Mouse (Mus musculus): ENCODE measurements around the gene Midn. TPM values are rescaled to one million over a fixed set of nuclear protein-coding genes. Genes with fewer than 3 reads are reported as not detected.

The Midn gene
- polyA plus RNA-seq, 1 experiment from 2014 or later, result 39.8 TPM

DNA sequence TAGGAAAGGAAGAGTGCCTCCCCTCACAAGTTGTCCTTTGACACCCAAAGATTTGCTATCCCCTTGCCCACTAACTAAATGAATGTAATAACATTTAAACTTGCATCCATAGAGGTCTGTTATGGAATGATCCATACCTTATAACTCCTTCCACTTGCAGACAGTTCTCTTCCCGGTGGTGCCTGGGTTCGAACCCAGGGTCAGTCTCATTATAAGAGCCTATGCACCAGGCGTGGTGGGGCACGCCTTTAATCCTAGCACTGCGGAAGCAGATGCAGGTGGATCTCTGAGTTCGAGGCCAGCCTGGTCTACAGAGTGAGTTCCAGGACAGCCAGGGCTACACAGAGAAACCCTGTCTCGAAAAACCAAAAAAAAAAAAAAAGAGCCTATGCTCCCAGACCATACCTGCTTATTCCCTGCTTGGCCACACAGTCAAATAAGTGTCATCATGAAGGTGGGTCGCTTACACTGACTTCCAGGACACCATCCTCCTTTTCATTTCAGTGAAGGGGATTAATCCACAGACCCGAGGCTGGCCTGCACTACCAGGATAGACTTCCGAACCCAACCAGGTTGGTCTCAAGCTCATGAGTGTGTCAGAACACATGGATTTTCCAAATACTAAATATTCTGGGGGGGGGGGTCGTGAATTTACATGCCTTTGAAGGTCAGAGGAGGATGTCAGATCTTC, 8.0 kb upstream of the Midn start:
- ATAC-seq (ENCODE audit: low read depth), result no peak
- Histone ChIP-seq H3K36me3 (ENCODE audit: control insufficient read depth, insufficient read depth, low read length) (peaks cover 22% of the 10 kb centered on the region; the same call in 1 of the 2 replicates), H3K27ac (ENCODE audit: low read depth, low read length) (peak overlapping the region; percentile 84), H3K4me2 (ENCODE audit: low read depth, low read length) (peak overlapping the region; percentile 84; the same call in 1 of the 2 replicates), H3K4me1 (ENCODE audit: control insufficient read depth, insufficient read depth, low read length) (peaks cover 26% of the 10 kb centered on the region), H3K9ac (replicated peaks; ENCODE audit: low read depth, low read length) (no peak overlapping the region), H3K9me3 (ENCODE audit: control insufficient read depth, low read length) (no peaks in the 10 kb centered on the region), H3K4me3 (ENCODE audit: low read depth, low read length) (no peak overlapping the region), H3K27me3 (ENCODE audit: control insufficient read depth, insufficient read depth, low read length) (no peaks in the 10 kb centered on the region)
- WGBS, result 79% methylated on average over 11 of the region's 11 CpGs

DNA sequence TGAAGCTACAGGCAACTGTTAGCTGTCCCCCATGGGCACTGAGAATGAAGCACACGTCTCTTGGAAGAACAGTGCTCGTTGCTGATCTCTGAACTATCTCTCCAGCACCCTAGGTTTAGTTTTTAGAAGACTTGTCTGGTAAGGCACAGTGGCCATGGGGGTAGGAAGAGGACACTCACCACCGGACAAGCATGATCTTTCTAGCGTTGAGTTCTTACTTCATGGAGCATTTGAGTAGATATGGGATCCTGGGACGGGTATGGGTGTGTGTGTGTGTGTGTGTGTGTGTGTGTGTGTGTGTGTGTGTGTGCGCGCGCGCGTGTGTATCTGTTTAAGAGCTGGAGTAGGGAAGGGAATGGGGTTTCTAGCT, 7.4 kb upstream of the Midn start, which contains the start of gene Cbarp:
Cbarp (minus strand) TSS at position 170 of the 370 bp plus-strand sequence.
- peaks cover 26% of the 10 kb centered on the region for H3K4me1 ChIP-seq (ENCODE audit: control insufficient read depth, insufficient read depth, low read length)
- no peaks in the 10 kb centered on the region for H3K27me3 ChIP-seq (ENCODE audit: control insufficient read depth, insufficient read depth, low read length)

DNA sequence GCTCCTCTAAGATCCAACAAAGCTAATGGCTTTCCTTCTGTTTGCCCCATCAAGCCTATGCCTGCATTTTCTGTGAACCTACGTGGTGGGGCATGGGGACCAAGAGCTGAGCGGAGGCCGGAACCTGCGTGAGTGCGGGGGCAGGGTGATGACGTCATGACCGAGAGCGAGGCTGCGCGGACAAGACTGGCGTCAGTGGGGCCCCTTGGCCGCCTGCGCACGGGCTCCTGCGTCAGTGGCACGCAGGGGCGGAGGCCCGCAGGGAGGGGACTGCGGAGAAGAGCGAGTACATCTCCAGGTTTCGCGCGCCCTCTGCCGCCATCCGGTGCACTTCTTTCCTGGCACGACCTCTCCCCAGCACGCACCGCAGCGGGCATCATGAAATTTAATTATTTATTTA, 6.8 kb upstream of the Midn start:
- Histone ChIP-seq H3K4me3 (ENCODE audit: low read depth, low read length) (peak overlapping the region; percentile 44), H3K4me1 (ENCODE audit: control insufficient read depth, insufficient read depth, low read length) (peaks cover 27% of the 10 kb centered on the region), H3K4me2 (ENCODE audit: low read depth, low read length) (peak overlapping the region; percentile 88), H3K27me3 (ENCODE audit: control insufficient read depth, insufficient read depth, low read length) (no peaks in the 10 kb centered on the region), H3K36me3 (ENCODE audit: control insufficient read depth, insufficient read depth, low read length) (peaks cover 31% of the 10 kb centered on the region; the same call in 1 of the 2 replicates), H3K9ac (replicated peaks; ENCODE audit: low read depth, low read length) (peak overlapping the region; percentile 46), H3K9me3 (ENCODE audit: control insufficient read depth, low read length) (no peaks in the 10 kb centered on the region), H3K27ac (ENCODE audit: low read depth, low read length) (peak overlapping the region; percentile 84)
- 0% methylated on average over 29 of the region's 29 CpGs for WGBS
- ATAC-seq (ENCODE audit: low read depth), result peak; percentile 62

More for the DNA sequence above, 7.4 kb upstream of the Midn start, which contains the start of gene Cbarp:
- Histone ChIP-seq H3K9me3 (ENCODE audit: control insufficient read depth, low read length) (no peaks in the 10 kb centered on the region), H3K27ac (ENCODE audit: low read depth, low read length) (peak within 1 kb of the TSS; percentile 94), H3K4me3 (ENCODE audit: low read depth, low read length) (peak within 1 kb of the TSS; percentile 44), H3K4me2 (ENCODE audit: low read depth, low read length) (peak within 1 kb of the TSS; percentile 88), H3K36me3 (ENCODE audit: control insufficient read depth, insufficient read depth, low read length) (peaks cover 26% of the 10 kb centered on the region; the same call in 1 of the 2 replicates), H3K9ac (replicated peaks; ENCODE audit: low read depth, low read length) (peak within 1 kb of the TSS; percentile 46)
- ATAC-seq (ENCODE audit: low read depth), result no peak
- WGBS, result 79% methylated on average over 10 of the region's 10 CpGs

DNA sequence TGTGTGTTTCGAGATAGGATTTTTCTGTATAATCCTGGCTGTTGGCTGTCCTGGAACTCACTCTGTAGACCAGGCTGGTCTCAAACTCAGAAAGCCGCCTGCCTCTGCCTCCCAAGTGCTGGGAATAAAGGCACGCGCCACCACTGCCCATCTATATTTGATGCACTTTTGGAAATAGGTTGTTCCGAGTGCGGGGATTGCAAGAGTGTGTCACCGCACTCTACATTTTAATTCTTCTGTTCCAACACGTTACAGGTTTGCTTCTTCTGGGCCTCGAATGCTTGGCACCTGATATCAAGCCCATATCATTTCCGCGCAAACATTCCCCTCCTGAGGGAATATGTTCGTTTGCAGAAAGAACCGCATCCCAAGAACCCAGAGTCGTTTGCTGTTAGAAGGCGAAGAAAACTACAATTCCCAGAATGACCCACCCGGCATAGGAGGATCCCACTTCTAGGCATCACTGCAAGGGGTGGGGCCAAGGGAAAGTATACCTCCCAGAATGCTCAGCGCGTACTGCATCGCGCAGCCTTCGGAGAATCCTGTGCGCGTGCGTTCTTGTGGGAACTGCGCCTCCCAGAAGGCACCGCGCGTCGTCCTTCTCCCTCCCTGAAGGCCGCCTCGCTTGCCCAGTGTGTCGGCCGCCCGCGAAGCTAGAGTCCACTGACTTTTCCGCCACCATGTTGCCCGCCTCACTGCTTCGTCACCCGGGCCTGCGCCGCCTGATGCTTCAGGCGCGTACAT, 6.1 kb upstream of the Midn start:
- ATAC-seq (ENCODE audit: low read depth), result peak; percentile 83
- under 1% methylated on average over 41 of the region's 43 CpGs for WGBS
- H3K27ac ChIP-seq (ENCODE audit: low read depth, low read length), result peak overlapping the region; percentile 84
- no peaks in the 10 kb centered on the region for H3K9me3 ChIP-seq (ENCODE audit: control insufficient read depth, low read length)
- H3K4me1 ChIP-seq (ENCODE audit: control insufficient read depth, insufficient read depth, low read length), result peaks cover 20% of the 10 kb centered on the region
- H3K27me3 ChIP-seq (ENCODE audit: control insufficient read depth, insufficient read depth, low read length), result no peaks in the 10 kb centered on the region
- peak overlapping the region; percentile 88 for H3K4me2 ChIP-seq (ENCODE audit: low read depth, low read length)
- peaks cover 29% of the 10 kb centered on the region; the same call in 1 of the 2 replicates for H3K36me3 ChIP-seq (ENCODE audit: control insufficient read depth, insufficient read depth, low read length)
- H3K9ac ChIP-seq (replicated peaks; ENCODE audit: low read depth, low read length), result peak overlapping the region; percentile 58
- peak overlapping the region; percentile 44 for H3K4me3 ChIP-seq (ENCODE audit: low read depth, low read length)

DNA sequence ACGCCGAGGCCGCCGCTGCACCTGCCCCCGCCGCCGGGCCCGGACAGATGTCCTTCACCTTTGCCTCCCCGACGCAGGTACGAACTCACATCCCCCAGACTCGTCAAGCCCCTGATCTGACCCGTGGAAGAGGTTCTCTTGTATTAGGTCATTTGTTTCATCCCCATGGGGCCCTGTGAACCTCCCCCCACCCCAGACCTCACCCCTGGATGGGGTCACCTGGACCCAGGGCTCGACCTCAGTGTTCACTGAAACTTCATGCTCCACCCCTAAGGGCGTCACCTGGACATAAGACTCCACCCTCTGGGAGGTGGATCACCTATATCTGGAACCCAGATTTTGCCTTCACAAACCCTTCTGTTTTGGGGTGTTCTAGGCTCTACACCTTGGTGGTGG, 5.5 kb upstream of the Midn start:
- Histone ChIP-seq H3K4me1 (ENCODE audit: control insufficient read depth, insufficient read depth, low read length) (peaks cover 20% of the 10 kb centered on the region), H3K9ac (replicated peaks; ENCODE audit: low read depth, low read length) (peak overlapping the region; percentile 58), H3K36me3 (ENCODE audit: control insufficient read depth, insufficient read depth, low read length) (peaks cover 29% of the 10 kb centered on the region; the same call in 1 of the 2 replicates), H3K27me3 (ENCODE audit: control insufficient read depth, insufficient read depth, low read length) (no peaks in the 10 kb centered on the region), H3K4me3 (ENCODE audit: low read depth, low read length) (peak overlapping the region; percentile 44), H3K4me2 (ENCODE audit: low read depth, low read length) (peak overlapping the region; percentile 88), H3K9me3 (ENCODE audit: control insufficient read depth, low read length) (no peaks in the 10 kb centered on the region), H3K27ac (ENCODE audit: low read depth, low read length) (peak overlapping the region; percentile 16)
- WGBS, result under 1% methylated on average over 15 of the region's 15 CpGs
- ATAC-seq (ENCODE audit: low read depth), result 0 out of 2 replicates have a peak, but pooled peaks have one; percentile 7

DNA sequence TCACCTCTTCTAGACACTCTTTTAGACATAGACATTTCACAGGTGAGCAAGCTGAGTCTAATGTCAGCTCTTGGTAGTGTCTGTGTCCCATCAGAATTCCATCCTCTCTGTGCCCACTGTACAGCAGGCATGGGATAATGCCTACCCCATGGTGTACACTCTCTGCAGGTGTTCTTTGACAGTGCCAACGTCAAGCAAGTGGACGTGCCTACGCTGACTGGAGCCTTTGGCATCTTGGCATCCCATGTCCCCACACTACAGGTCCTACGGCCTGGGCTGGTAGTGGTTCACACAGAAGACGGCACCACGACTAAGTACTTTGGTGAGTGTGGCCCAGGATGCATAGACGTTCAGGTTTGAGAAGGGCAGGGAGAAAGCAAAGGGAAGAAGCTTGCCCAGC, 4.4 kb upstream of the Midn start:
- H3K4me3 ChIP-seq (ENCODE audit: low read depth, low read length), result no peak overlapping the region; the same call in 1 of the 2 replicates
- ATAC-seq (ENCODE audit: low read depth), result no peak
- H3K27ac ChIP-seq (ENCODE audit: low read depth, low read length), result no peak overlapping the region
- H3K36me3 ChIP-seq (ENCODE audit: control insufficient read depth, insufficient read depth, low read length), result peaks cover 29% of the 10 kb centered on the region; the same call in 1 of the 2 replicates
- 94% methylated on average over 7 of the region's 7 CpGs for WGBS
- H3K4me2 ChIP-seq (ENCODE audit: low read depth, low read length), result no peak overlapping the region
- peaks cover 22% of the 10 kb centered on the region for H3K4me1 ChIP-seq (ENCODE audit: control insufficient read depth, insufficient read depth, low read length)
- H3K9me3 ChIP-seq (ENCODE audit: control insufficient read depth, low read length), result no peaks in the 10 kb centered on the region
- no peak overlapping the region for H3K9ac ChIP-seq (replicated peaks; ENCODE audit: low read depth, low read length)
- no peaks in the 10 kb centered on the region for H3K27me3 ChIP-seq (ENCODE audit: control insufficient read depth, insufficient read depth, low read length)

DNA sequence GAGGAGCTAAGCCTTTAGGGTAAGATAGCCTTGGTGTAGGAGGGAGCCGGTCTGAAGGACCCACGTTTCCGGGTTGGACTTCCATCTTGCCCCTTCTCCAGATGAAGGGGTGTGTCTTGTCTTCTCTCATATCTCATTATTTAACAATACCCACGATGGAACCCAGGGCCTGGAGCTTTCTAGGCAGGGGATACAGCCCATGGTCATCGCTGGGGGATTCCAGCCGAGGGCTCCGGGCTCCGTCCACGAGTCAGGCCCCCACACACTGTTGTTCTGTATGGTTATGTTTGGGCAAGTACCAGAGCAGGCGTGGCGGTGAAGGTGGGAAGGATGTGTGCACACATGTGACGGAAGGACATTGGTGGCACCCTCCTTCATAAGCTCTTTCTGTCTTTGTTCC, 3.9 kb upstream of the Midn start:
- ATAC-seq (ENCODE audit: low read depth), result no peak
- peaks cover 22% of the 10 kb centered on the region for H3K4me1 ChIP-seq (ENCODE audit: control insufficient read depth, insufficient read depth, low read length)
- H3K36me3 ChIP-seq (ENCODE audit: control insufficient read depth, insufficient read depth, low read length), result peaks cover 29% of the 10 kb centered on the region; the same call in 1 of the 2 replicates
- H3K27me3 ChIP-seq (ENCODE audit: control insufficient read depth, insufficient read depth, low read length), result no peaks in the 10 kb centered on the region
- no peak overlapping the region for H3K27ac ChIP-seq (ENCODE audit: low read depth, low read length)
- H3K9me3 ChIP-seq (ENCODE audit: control insufficient read depth, low read length), result no peaks in the 10 kb centered on the region
- WGBS, result 93% methylated on average over 12 of the region's 12 CpGs
- no peak overlapping the region for H3K4me2 ChIP-seq (ENCODE audit: low read depth, low read length)
- no peak overlapping the region for H3K9ac ChIP-seq (replicated peaks; ENCODE audit: low read depth, low read length)
- H3K4me3 ChIP-seq (ENCODE audit: low read depth, low read length), result no peak overlapping the region

DNA sequence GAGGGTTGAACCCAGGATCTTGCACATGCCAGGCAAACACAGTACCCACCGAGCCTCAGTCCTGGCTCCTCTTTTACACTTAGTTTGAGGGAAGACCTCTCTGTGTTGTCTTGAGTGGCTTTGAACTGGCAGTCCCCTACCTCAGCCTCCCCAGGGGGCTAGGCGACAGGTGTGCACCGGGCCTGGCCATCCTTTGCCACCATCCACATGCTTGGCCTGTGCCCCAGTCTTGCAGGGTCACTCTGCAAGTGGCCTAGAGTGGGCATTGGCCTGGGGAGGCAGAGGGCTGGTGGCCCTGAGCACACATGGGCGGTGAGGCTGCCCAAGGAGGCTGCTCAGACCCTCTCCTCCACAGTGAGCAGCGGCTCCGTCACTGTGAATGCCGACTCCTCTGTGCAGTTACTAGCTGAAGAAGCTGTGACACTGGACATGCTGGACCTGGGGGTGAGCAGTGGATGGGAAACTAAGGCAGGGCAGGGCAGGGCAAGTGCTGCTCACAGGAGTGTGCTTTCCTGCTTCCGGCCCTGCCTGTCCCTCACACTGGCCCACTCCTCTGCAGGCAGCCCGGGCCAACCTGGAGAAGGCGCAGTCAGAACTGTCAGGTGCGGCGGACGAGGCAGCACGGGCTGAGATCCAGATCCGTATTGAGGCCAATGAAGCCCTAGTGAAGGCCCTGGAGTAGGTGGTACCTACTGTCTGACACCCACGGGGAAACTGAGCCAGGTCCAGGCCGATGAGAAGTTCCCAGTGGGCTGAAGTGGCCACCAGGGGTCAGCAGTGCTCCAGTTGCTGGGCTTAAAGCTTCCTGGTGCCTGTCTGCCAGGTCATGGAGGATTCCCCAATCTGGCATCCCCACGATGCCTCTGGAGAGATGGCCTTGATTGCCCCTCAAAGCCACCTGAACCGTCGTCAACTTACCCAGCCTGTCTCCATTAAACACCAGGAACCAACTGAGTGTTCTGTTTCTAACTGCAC, 2.9 kb upstream of the Midn start:
- Histone ChIP-seq H3K4me3 (ENCODE audit: low read depth, low read length) (no peak overlapping the region), H3K4me1 (ENCODE audit: control insufficient read depth, insufficient read depth, low read length) (peaks cover 22% of the 10 kb centered on the region), H3K27ac (ENCODE audit: low read depth, low read length) (no peak overlapping the region), H3K4me2 (ENCODE audit: low read depth, low read length) (no peak overlapping the region; the same call in 1 of the 2 replicates), H3K9me3 (ENCODE audit: control insufficient read depth, low read length) (no peaks in the 10 kb centered on the region), H3K36me3 (ENCODE audit: control insufficient read depth, insufficient read depth, low read length) (peaks cover 29% of the 10 kb centered on the region; the same call in 1 of the 2 replicates), H3K9ac (replicated peaks; ENCODE audit: low read depth, low read length) (no peak overlapping the region; the same call in 1 of the 2 replicates), H3K27me3 (ENCODE audit: control insufficient read depth, insufficient read depth, low read length) (no peaks in the 10 kb centered on the region)
- 70% methylated on average over 20 of the region's 20 CpGs for WGBS
- no peak for ATAC-seq (ENCODE audit: low read depth)

All from neural tube, embryonic 14.5 days (tissue).